Mouse (Mus musculus): ENCODE data around the gene Sod1. TPM values are rescaled to one million over a fixed set of nuclear protein-coding genes. Genes with fewer than 3 reads are reported as not detected.
"Not testable (repeated sequence)": the region's sequence is repeated elsewhere in the genome, so short reads cannot be mapped to it uniquely, and the experiment has no call there.

Gene Sod1
- polyA plus RNA-seq, 1 experiment from 2014 or later, result 1,157 TPM

DNA sequence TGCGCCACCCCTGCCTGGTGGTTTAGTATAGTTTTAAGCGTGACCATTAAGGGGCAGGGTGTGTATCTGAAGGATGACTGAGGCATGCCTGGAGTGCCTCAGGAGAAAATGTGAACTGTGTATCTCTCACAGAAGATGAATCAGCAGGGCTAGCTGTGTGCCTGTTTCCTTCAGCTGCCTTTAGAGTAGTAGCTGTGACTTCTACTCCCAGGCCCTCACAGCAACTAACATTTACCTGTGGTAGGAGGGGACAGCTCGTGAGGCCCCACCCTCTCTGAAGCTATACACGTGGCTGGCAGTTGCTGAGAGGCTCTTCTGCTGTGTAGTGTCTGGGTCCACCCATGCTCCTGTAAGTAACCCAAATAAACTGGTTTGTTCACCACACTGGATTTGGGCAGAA is 2.6 kb upstream of the Sod1 start:
- no peak for ATAC-seq (ENCODE audit: insufficient number of reproducible peaks, insufficient read depth, low FRiP score, low read depth)
- Histone ChIP-seq H3K4me1 (ENCODE audit: control insufficient read depth in 2 of 2, insufficient read depth in 2 of 2, low read length in 2 of 2) (peaks cover 3 to 10% of the 10 kb centered on the region in 2 experiments), H3K4me3 (ENCODE audit: control insufficient read depth in 1 of 2, insufficient read depth in 1 of 2, low read depth in 1 of 2, low read length in 2 of 2) (no peak overlapping the region), H3K9ac (ENCODE audit: low read length) (no peak overlapping the region), H3K36me3 (ENCODE audit: control insufficient read depth, insufficient read depth, low read length) (peaks cover under 1% of the 10 kb centered on the region; the same call in 1 of the 2 replicates), H3K27ac (replicated peaks in 1 of 2; ENCODE audit: control insufficient read depth in 1 of 2, insufficient read depth in 1 of 2, low read depth in 2 of 2, low read length in 2 of 2) (no peak overlapping the region), H3K9me3 (ENCODE audit: control insufficient read depth, low read length) (no peaks in the 10 kb centered on the region), H3K27me3 (ENCODE audit: control insufficient read depth, insufficient read depth, low read length) (no peaks in the 10 kb centered on the region), H3K4me2 (ENCODE audit: low read length) (no peak overlapping the region)
- WGBS, result 67% methylated on average over 4 of the region's 4 CpGs

DNA sequence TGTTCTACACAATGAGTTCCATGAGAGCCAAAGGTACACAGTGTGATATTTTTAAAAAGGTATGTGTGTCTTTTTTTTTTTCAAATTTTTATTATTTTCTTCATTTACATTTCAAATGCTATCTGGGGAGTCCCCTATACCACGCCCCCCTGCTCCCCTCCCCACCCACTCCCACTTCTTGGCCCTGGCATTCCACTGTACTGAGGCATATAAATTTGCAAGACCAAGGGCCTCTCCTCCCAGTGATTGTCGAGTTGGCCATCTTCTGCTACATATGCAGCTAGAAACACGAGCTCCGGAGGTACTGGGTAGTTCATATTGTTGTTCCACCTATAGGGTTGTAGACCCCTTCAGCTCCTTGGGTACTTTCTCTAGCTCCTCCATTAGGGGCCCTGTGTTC is 1.1 kb upstream of the Sod1 start:
- WGBS, result 66% methylated on average over 4 of the region's 4 CpGs
- not testable (repeated sequence) for H3K27ac ChIP-seq (replicated peaks in 1 of 2; ENCODE audit: control insufficient read depth in 1 of 2, insufficient read depth in 1 of 2, low read depth in 2 of 2, low read length in 2 of 2); H3K9me3 ChIP-seq (ENCODE audit: control insufficient read depth, low read length); ATAC-seq (ENCODE audit: insufficient number of reproducible peaks, insufficient read depth, low FRiP score, low read depth); H3K4me2 ChIP-seq (ENCODE audit: low read length); H3K4me3 ChIP-seq (ENCODE audit: control insufficient read depth in 1 of 2, insufficient read depth in 1 of 2, low read depth in 1 of 2, low read length in 2 of 2); H3K9ac ChIP-seq (ENCODE audit: low read length); H3K27me3 ChIP-seq (ENCODE audit: control insufficient read depth, insufficient read depth, low read length)
- Histone ChIP-seq H3K36me3 (ENCODE audit: control insufficient read depth, insufficient read depth, low read length) (peaks cover 16% of the 10 kb centered on the region), H3K4me1 (ENCODE audit: control insufficient read depth in 2 of 2, insufficient read depth in 2 of 2, low read length in 2 of 2) (peaks cover 3 to 17% of the 10 kb centered on the region in 2 experiments)

DNA sequence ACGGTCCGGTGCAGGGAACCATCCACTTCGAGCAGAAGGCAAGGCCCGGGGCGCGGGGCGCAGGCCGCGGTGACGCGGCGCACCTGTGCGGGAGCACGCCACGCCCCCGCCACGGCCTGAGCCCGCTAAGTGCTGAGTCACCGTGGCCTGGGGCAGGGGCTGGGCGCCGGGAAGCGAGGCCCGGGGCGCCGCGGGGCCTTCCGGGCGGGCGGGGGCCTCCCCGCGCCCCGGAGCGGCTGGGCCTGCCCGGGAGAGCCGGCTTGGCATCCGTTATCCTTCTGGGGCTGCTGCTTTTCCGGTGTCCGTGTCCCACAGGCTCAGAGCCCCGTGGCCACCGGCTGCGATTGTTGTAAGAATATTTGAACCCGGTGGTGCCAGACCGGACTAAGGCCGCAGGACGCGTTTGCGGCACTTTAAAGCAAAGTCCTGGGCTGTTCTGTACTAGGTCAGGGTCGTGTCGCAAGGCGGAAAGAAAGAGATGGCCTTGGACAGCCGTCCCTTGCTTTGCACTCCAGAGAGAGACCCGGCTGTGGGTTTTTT is 408 bp downstream of the Sod1 start:
- H3K9ac ChIP-seq (ENCODE audit: low read length), result peak overlapping the region; percentile 97
- H3K4me1 ChIP-seq (ENCODE audit: control insufficient read depth in 2 of 2, insufficient read depth in 2 of 2, low read length in 2 of 2), result peaks cover 3 to 17% of the 10 kb centered on the region in 2 experiments
- H3K9me3 ChIP-seq (ENCODE audit: control insufficient read depth, low read length), result no peaks in the 10 kb centered on the region
- H3K4me2 ChIP-seq (ENCODE audit: low read length), result peak overlapping the region; percentile 78
- peak; percentile 78 for ATAC-seq (ENCODE audit: insufficient number of reproducible peaks, insufficient read depth, low FRiP score, low read depth)
- H3K4me3 ChIP-seq (ENCODE audit: control insufficient read depth in 1 of 2, insufficient read depth in 1 of 2, low read depth in 1 of 2, low read length in 2 of 2), result peak overlapping the region; percentile 64 to 95
- WGBS, result under 1% methylated on average over 31 of the region's 52 CpGs
- no peaks in the 10 kb centered on the region for H3K27me3 ChIP-seq (ENCODE audit: control insufficient read depth, insufficient read depth, low read length)
- H3K27ac ChIP-seq (replicated peaks in 1 of 2; ENCODE audit: control insufficient read depth in 1 of 2, insufficient read depth in 1 of 2, low read depth in 2 of 2, low read length in 2 of 2), result peak overlapping the region; percentile 82 to 96
- peaks cover 31% of the 10 kb centered on the region for H3K36me3 ChIP-seq (ENCODE audit: control insufficient read depth, insufficient read depth, low read length)

DNA sequence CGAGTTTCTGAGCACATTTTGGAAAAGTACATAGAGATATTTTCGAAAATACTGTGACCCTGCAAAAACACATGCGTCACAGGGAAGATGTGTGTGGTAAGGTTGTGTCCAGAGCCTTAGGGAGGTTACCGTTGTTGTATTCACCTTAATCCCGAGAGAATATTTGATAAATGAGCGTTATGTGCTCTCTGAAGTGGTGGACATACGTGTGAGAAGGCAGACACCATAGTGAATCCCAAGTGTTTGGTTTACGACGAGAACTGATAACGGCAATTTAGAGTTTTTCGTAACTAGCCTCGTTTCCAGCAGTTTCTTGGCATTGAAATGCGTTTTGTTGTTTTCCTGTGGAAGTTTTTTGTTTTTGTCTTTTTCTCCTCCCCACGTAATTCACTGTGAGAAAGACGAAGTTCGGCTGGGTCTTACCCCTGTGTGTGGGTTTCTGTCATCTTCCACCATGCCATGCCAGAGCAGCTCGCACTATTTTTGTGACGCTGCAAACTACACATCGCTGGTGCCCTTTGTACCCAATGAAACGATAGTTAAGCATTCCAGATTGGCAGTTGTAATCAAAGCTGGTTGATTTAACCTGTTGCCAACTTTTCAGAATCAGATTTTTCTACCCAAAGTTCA is 1.0 kb downstream of the Sod1 start:
- Histone ChIP-seq H3K9me3 (ENCODE audit: control insufficient read depth, low read length) (no peaks in the 10 kb centered on the region), H3K4me1 (ENCODE audit: control insufficient read depth in 2 of 2, insufficient read depth in 2 of 2, low read length in 2 of 2) (peaks cover 3 to 17% of the 10 kb centered on the region in 2 experiments), H3K27me3 (ENCODE audit: control insufficient read depth, insufficient read depth, low read length) (no peaks in the 10 kb centered on the region), H3K4me3 (ENCODE audit: control insufficient read depth in 1 of 2, insufficient read depth in 1 of 2, low read depth in 1 of 2, low read length in 2 of 2) (peak overlapping the region; percentile 64 to 95), H3K4me2 (ENCODE audit: low read length) (peak overlapping the region; percentile 78), H3K36me3 (ENCODE audit: control insufficient read depth, insufficient read depth, low read length) (peaks cover 37% of the 10 kb centered on the region), H3K27ac (replicated peaks in 1 of 2; ENCODE audit: control insufficient read depth in 1 of 2, insufficient read depth in 1 of 2, low read depth in 2 of 2, low read length in 2 of 2) (peak overlapping the region; percentile 82 to 96), H3K9ac (ENCODE audit: low read length) (peak overlapping the region; percentile 97)
- ATAC-seq (ENCODE audit: insufficient number of reproducible peaks, insufficient read depth, low FRiP score, low read depth), result no peak
- WGBS, result 2% methylated on average over 20 of the region's 20 CpGs

DNA sequence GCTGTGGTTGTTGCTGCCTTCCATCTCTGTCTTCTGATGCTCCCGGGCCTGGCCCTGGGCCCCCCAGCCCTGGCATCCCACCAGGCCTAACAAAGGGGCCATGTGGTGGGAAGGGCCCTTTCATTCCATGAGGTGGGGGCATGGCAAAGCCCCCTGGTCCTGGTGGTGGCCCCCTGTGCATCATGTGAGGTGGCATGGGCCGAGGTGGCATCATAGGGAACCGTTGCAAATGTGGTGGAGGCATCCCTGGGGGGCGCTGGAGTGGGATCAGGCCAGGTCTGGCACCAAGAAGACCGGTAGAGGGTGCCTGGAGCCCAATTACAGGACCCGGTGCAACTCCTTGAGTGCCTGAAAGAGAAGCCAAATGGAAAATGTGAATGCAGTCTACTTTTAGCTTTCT is 9.3 kb downstream of the Sod1 start:
- peaks cover 2 to 5% of the 10 kb centered on the region in 2 experiments; a peak in 3 of 4 replicates for H3K4me1 ChIP-seq (ENCODE audit: control insufficient read depth in 2 of 2, insufficient read depth in 2 of 2, low read length in 2 of 2)
- 84% methylated on average over 6 of the region's 6 CpGs for WGBS
- H3K27ac ChIP-seq (replicated peaks in 1 of 2; ENCODE audit: control insufficient read depth in 1 of 2, insufficient read depth in 1 of 2, low read depth in 2 of 2, low read length in 2 of 2), result no peak overlapping the region
- no peak overlapping the region for H3K9ac ChIP-seq (ENCODE audit: low read length)
- ATAC-seq (ENCODE audit: insufficient number of reproducible peaks, insufficient read depth, low FRiP score, low read depth), result no peak
- H3K4me2 ChIP-seq (ENCODE audit: low read length), result no peak overlapping the region
- H3K36me3 ChIP-seq (ENCODE audit: control insufficient read depth, insufficient read depth, low read length), result peaks cover 57% of the 10 kb centered on the region
- no peaks in the 10 kb centered on the region for H3K9me3 ChIP-seq (ENCODE audit: control insufficient read depth, low read length)
- H3K4me3 ChIP-seq (ENCODE audit: control insufficient read depth in 1 of 2, insufficient read depth in 1 of 2, low read depth in 1 of 2, low read length in 2 of 2), result no peak overlapping the region
- no peaks in the 10 kb centered on the region for H3K27me3 ChIP-seq (ENCODE audit: control insufficient read depth, insufficient read depth, low read length)

DNA sequence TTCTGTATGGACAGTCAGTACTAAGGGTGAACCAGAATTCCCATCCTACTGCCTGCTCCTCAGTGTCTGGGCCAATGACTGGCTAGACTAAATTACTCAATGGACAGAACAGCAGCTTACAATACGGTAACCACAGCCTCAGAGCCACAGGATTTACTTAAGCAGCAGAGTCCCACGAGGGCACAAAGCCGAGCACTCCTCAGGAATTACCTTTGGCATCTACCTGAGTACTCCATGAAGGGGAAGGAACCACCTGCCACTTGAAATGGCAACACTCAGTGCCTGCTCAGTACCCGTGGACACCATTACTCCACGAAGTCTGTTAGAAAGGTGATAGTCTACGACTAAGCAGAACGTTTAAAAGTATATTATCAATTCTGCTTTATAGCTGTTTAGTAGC is 10.7 kb downstream of the Sod1 start:
- no peaks in the 10 kb centered on the region for H3K27me3 ChIP-seq (ENCODE audit: control insufficient read depth, insufficient read depth, low read length)
- H3K4me1 ChIP-seq (ENCODE audit: control insufficient read depth in 2 of 2, insufficient read depth in 2 of 2, low read length in 2 of 2), result peaks cover 5 to 12% of the 10 kb centered on the region in 2 experiments; a peak in 3 of 4 replicates
- no peak overlapping the region for H3K4me2 ChIP-seq (ENCODE audit: low read length)
- H3K27ac ChIP-seq (replicated peaks in 1 of 2; ENCODE audit: control insufficient read depth in 1 of 2, insufficient read depth in 1 of 2, low read depth in 2 of 2, low read length in 2 of 2), result no peak overlapping the region
- ATAC-seq (ENCODE audit: insufficient number of reproducible peaks, insufficient read depth, low FRiP score, low read depth), result no peak
- no peak overlapping the region for H3K9ac ChIP-seq (ENCODE audit: low read length)
- H3K36me3 ChIP-seq (ENCODE audit: control insufficient read depth, insufficient read depth, low read length), result peaks cover 45% of the 10 kb centered on the region
- H3K4me3 ChIP-seq (ENCODE audit: control insufficient read depth in 1 of 2, insufficient read depth in 1 of 2, low read depth in 1 of 2, low read length in 2 of 2), result no peak overlapping the region
- 88% methylated on average over 7 of the region's 7 CpGs for WGBS
- H3K9me3 ChIP-seq (ENCODE audit: control insufficient read depth, low read length), result no peaks in the 10 kb centered on the region

DNA sequence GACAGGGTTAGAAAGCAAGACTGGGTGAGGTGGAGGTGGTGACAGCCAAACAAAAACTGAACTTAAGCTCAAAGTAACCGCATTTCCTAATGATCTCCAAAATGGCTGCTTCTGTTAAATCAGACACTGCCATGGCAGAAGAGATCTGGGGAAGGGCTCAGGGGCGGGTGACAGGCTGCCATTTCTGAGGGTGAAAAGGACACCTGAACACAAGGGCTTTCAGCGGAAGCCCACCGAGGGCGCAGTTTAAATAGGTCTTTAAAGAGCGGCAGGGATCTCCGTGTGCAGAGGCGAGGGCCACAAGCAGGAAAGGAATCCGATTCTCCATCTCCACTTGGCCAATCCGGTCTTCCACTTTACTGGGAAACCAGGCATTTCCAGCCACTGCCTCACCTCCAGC is 13.1 kb downstream of the Sod1 start:
- H3K4me3 ChIP-seq (ENCODE audit: control insufficient read depth in 1 of 2, insufficient read depth in 1 of 2, low read depth in 1 of 2, low read length in 2 of 2), result no peak overlapping the region
- H3K27ac ChIP-seq (replicated peaks in 1 of 2; ENCODE audit: control insufficient read depth in 1 of 2, insufficient read depth in 1 of 2, low read depth in 2 of 2, low read length in 2 of 2), result no peak overlapping the region
- H3K4me1 ChIP-seq (ENCODE audit: control insufficient read depth in 2 of 2, insufficient read depth in 2 of 2, low read length in 2 of 2), result peaks cover 5 to 12% of the 10 kb centered on the region in 2 experiments; a peak in 3 of 4 replicates
- ATAC-seq (ENCODE audit: insufficient number of reproducible peaks, insufficient read depth, low FRiP score, low read depth), result no peak
- no peak overlapping the region for H3K9ac ChIP-seq (ENCODE audit: low read length)
- no peaks in the 10 kb centered on the region for H3K27me3 ChIP-seq (ENCODE audit: control insufficient read depth, insufficient read depth, low read length)
- 93% methylated on average over 10 of the region's 10 CpGs for WGBS
- H3K4me2 ChIP-seq (ENCODE audit: low read length), result no peak overlapping the region
- no peaks in the 10 kb centered on the region for H3K9me3 ChIP-seq (ENCODE audit: control insufficient read depth, low read length)
- H3K36me3 ChIP-seq (ENCODE audit: control insufficient read depth, insufficient read depth, low read length), result peaks cover 34% of the 10 kb centered on the region
